Comparison of ENCODE assay signal across 15 mouse cellular contexts in genomic region chr9:71032156-71032555, GRCm38 (mm10).
"Had no signal": no experiment of that assay in that cellular context is flagged by ENCODE, and none has a peak within 500 bp of the region (broad histone marks: within the 10 kb centered on the region; RNA-seq: fewer than 3 reads in every experiment).

No protein-coding gene starts in this region.

- H3K4me1 ChIP-seq: midbrain, embryonic 13.5 days; midbrain, embryonic 15.5 days; neural tube, embryonic 12.5 days had no signal

- H3K9me3 ChIP-seq: lung, embryonic 15.5 days; midbrain, embryonic 13.5 days; midbrain, embryonic 15.5 days; neural tube, embryonic 12.5 days had no signal

- H3K4me3 ChIP-seq: lung, embryonic 15.5 days; megakaryocyte, embryonic 14.5 days; midbrain, embryonic 13.5 days; midbrain, embryonic 15.5 days; neural tube, embryonic 12.5 days had no signal

- H3K27me3 ChIP-seq: lung, embryonic 15.5 days; midbrain, embryonic 13.5 days; midbrain, embryonic 15.5 days; neural tube, embryonic 12.5 days had no signal

- H3K36me3 ChIP-seq: lung, embryonic 15.5 days; midbrain, embryonic 13.5 days; midbrain, embryonic 15.5 days; neural tube, embryonic 12.5 days had no signal

- H3K27ac ChIP-seq: lung, embryonic 15.5 days; macrophage; midbrain, embryonic 13.5 days; midbrain, embryonic 15.5 days; neural tube, embryonic 12.5 days had no signal

- H3K9ac ChIP-seq: liver, postnatal 0 days; lung, embryonic 15.5 days; midbrain, embryonic 13.5 days; midbrain, embryonic 15.5 days; neural tube, embryonic 12.5 days had no signal

- H3K4me2 ChIP-seq: lung, embryonic 15.5 days; midbrain, embryonic 11.5 days; midbrain, embryonic 13.5 days; midbrain, embryonic 15.5 days; neural tube, embryonic 12.5 days had no signal

- ATAC-seq: liver, postnatal 0 days; lung, postnatal 0 days; midbrain, embryonic 13.5 days; midbrain, embryonic 15.5 days had no signal

- DNase-seq: liver, postnatal 0 days; lung, postnatal 14 days; lung, postnatal 36 days; right cerebral cortex, postnatal 14 days; thymus, adult 18-20 months; thymus, postnatal 14 days; thymus, postnatal 36 days had no signal
